Mouse (Mus musculus) CH12.LX (cell line): ENCODE data around the gene Apobec4. TPM values are rescaled to one million over a fixed set of nuclear protein-coding genes. Genes with fewer than 3 reads are reported as not detected.
A peak's percentile ranks its signal among the peaks of the same experiment; 100 is the strongest.

Experiments
- DNase-seq: peaks from one replicate; pipeline ENCODE4 v3.0.0-alpha.2; 2013; ENCODE audit errors: extremely low read depth
- H3K27ac ChIP-seq: 2 replicates; pipeline ENCODE4 v1.5.1; 2012; ENCODE audit warnings: low read depth, mild to moderate bottlenecking, control low read depth, moderate library complexity; ENCODE audit not compliant: insufficient read depth
- H3K27me3 ChIP-seq: replicated peaks from 2 replicates; pipeline ENCODE3; 2012; ENCODE audit warnings: inconsistent platforms
- H3K36me3 ChIP-seq, 2 experiments: replicated peaks in 1 of 2; 2 replicates each; pipeline versions ENCODE3 to v1.6.1; 2012; ENCODE audit warnings: inconsistent platforms in 1 of 2, low read length in 1 of 2, mild to moderate bottlenecking in 1 of 2, mixed read lengths in 1 of 2, moderate library complexity in 1 of 2; ENCODE audit not compliant: control insufficient read depth in 1 of 2, insufficient read depth in 1 of 2
- H3K4me1 ChIP-seq, 2 experiments: 2 replicates each; pipeline ENCODE4 v1.6.1; 2012; ENCODE audit warnings: inconsistent platforms in 1 of 2, moderate library complexity in 1 of 2; ENCODE audit not compliant: insufficient read depth in 2 of 2, control insufficient read depth in 1 of 2
- H3K4me2 ChIP-seq: 2 replicates; pipeline ENCODE4 v1.6.1; 2012; ENCODE audit warnings: low read depth, mild to moderate bottlenecking, control low read depth; ENCODE audit not compliant: poor library complexity, insufficient read depth, severe bottlenecking
- H3K4me3 ChIP-seq, 3 experiments: fragments of 150-350 bp in 1 of 3; sonication (generic) in 1 of 3; replicated peaks in 1 of 3; 2 replicates each; pipeline versions ENCODE3 to v1.5.1; 2011 to 2012; ENCODE audit warnings: low read depth in 2 of 3, low read length in 2 of 3, mild to moderate bottlenecking in 2 of 3, moderate library complexity in 2 of 3, control low read depth in 1 of 3, improper control_type of control experiment in 1 of 3, inconsistent platforms in 1 of 3, mixed read lengths in 1 of 3; ENCODE audit not compliant: poor library complexity in 1 of 3
- H3K79me2 ChIP-seq: replicated peaks from 2 replicates; pipeline ENCODE4 v1.6.1; 2012; ENCODE audit warnings: mild to moderate bottlenecking, moderate library complexity; ENCODE audit not compliant: control insufficient read depth, poor library complexity, insufficient read depth, severe bottlenecking; ENCODE audit errors: extremely low read depth
- H3K9ac ChIP-seq: 2 replicates; pipeline ENCODE4 v1.6.1; 2012; ENCODE audit warnings: low read depth, mild to moderate bottlenecking, control low read depth, moderate library complexity; ENCODE audit not compliant: insufficient read depth
- H3K9me3 ChIP-seq: replicated peaks from 2 replicates; pipeline ENCODE3; 2012; ENCODE audit warnings: low read length, inconsistent platforms, mixed read lengths
- CHD1 ChIP-seq: IDR thresholded peaks from 2 replicates; pipeline ENCODE4 v1.6.1; 2012; ENCODE audit warnings: low read depth, low read length, improper control_type of control experiment, inconsistent platforms
- ELF1 ChIP-seq: IDR thresholded peaks from 2 replicates; pipeline ENCODE4 v1.6.1; 2014; ENCODE audit warnings: low read depth, mild to moderate bottlenecking, inconsistent platforms, low read length, improper control_type of control experiment
- EP300 ChIP-seq: IDR thresholded peaks from 2 replicates; pipeline ENCODE4 v1.6.1; 2011; ENCODE audit warnings: low read length, improper control_type of control experiment
- ETS1 ChIP-seq: conservative IDR thresholded peaks from 2 replicates; pipeline ENCODE4 v1.6.1; 2012; ENCODE audit warnings: low read depth, mild to moderate bottlenecking, inconsistent platforms, low read length, improper control_type of control experiment, moderate library complexity
- HCFC1 ChIP-seq: IDR thresholded peaks from 2 replicates; pipeline ENCODE4 v1.6.1; 2012; ENCODE audit warnings: low read depth, mild to moderate bottlenecking, inconsistent platforms, low read length, improper control_type of control experiment
- IRF4 ChIP-seq: IDR thresholded peaks from 2 replicates; pipeline ENCODE4 v1.6.1; 2014; ENCODE audit warnings: low read depth, mild to moderate bottlenecking, inconsistent platforms, low read length, improper control_type of control experiment
- JUND ChIP-seq: conservative IDR thresholded peaks from 2 replicates; pipeline ENCODE4 v1.6.1; 2011; ENCODE audit warnings: low read depth, low read length, improper control_type of control experiment
- MAFK ChIP-seq: IDR thresholded peaks from 2 replicates; pipeline ENCODE4 v1.6.1; 2011; ENCODE audit warnings: low read length, improper control_type of control experiment; ENCODE audit not compliant: insufficient replicate concordance
- MAX ChIP-seq: IDR thresholded peaks from 2 replicates; pipeline ENCODE4 v1.6.1; 2011; ENCODE audit warnings: low read length, improper control_type of control experiment
- MXI1 ChIP-seq: IDR thresholded peaks from 2 replicates; pipeline ENCODE4 v1.6.1; 2011; ENCODE audit warnings: mild to moderate bottlenecking, low read depth, low read length, improper control_type of control experiment
- NELFE ChIP-seq: IDR thresholded peaks from 2 replicates; pipeline ENCODE4 v1.6.1; 2011; ENCODE audit warnings: low read depth, low read length, improper control_type of control experiment
- POLR2A ChIP-seq: IDR thresholded peaks from 2 replicates; pipeline ENCODE4 v1.6.1; 2011; ENCODE audit warnings: low read depth, mild to moderate bottlenecking, improper control_type of control experiment, low read length
- POLR2AphosphoS2 ChIP-seq: IDR thresholded peaks from 2 replicates; pipeline ENCODE4 v1.6.1; 2011; ENCODE audit warnings: low read depth, low read length, improper control_type of control experiment
- RCOR1 ChIP-seq: conservative IDR thresholded peaks from 2 replicates; pipeline ENCODE4 v1.6.1; 2012; ENCODE audit warnings: low read depth, mild to moderate bottlenecking, inconsistent platforms, low read length, improper control_type of control experiment
- SMC3 ChIP-seq: IDR thresholded peaks from 2 replicates; pipeline ENCODE4 v1.6.1; 2011; ENCODE audit warnings: low read depth, low read length, improper control_type of control experiment
- USF1 ChIP-seq: IDR thresholded peaks from 2 replicates; pipeline ENCODE4 v1.6.1; 2014; ENCODE audit warnings: low read depth, mild to moderate bottlenecking, inconsistent platforms, low read length, improper control_type of control experiment
- ZKSCAN1 ChIP-seq: IDR thresholded peaks from 2 replicates; pipeline ENCODE4 v1.6.1; 2012; ENCODE audit warnings: low read depth, inconsistent platforms, low read length, improper control_type of control experiment, borderline replicate concordance
- dilution Hi-C: fragments of 300-500 bp; cut with MboI; formaldehyde crosslinking; loops from 2 replicates; pipeline ENCODE4 v1.14.3; 2020; ENCODE audit warnings: low sequenced_read_pairs; ENCODE audit not compliant: extremely low pct_unique_long_range_greater_than_20kb, extremely low pct_ligation_motif_present
- in situ Hi-C: fragments of 300-500 bp; cut with MboI; formaldehyde crosslinking; loops from 3 replicates; pipeline ENCODE4 v1.14.3; 2019; ENCODE audit warnings: low sequenced_read_pairs, low pct_ligation_motif_present, low pct_unique_long_range_greater_than_20kb, mixed read lengths
- polyA plus RNA-seq: library from polyadenylated mRNA; unstranded; fragments of >175 nt; gene quantifications from 2 replicates; pipeline ENCODE4 v1.2.1, GENCODE M21; 2012; ENCODE audit warnings: low read depth; ENCODE audit not compliant: insufficient read length
- total RNA-seq, 2 experiments: library from RNA; depleted of rRNA; stranded (reverse); fragments of 300-350 nt in 1 of 2; fragments of >200 nt in 1 of 2; gene quantifications; 2 replicates each; pipeline ENCODE4 v1.2.3; 2012 to 2014

The Apobec4 gene
- total and polyA plus RNA-seq, 3 experiments, result not detected

- TF ChIP-seq ELF1 (no peak), IRF4 (0 out of 2 replicates have a peak, but pooled peaks have one; percentile 14), MAFK (no peak), CHD1 (no peak), POLR2AphosphoS2 (no peak), NELFE (no peak), ZKSCAN1 (no peak), POLR2A (no peak), ETS1 (no peak), JUND (0 out of 2 replicates have a peak, but pooled peaks have one; percentile 24), RCOR1 (no peak), MAX (no peak), USF1 (no peak), HCFC1 (no peak)
These were observed 3.9 kb upstream of the Apobec4 start (continued) for GRCm38 (mm10) chr1:152746426-152746825.

GRCm38 (mm10) chr1:152749276-152749675, 1.1 kb upstream of the Apobec4 start:
- dilution Hi-C loops (no loop called here), in situ Hi-C loops (loop anchor here (10.0 kb wide), 1 partner anchor 224 kb away; no protein-coding TSS in a partner anchor)
- H3K9me3 ChIP-seq, result no peaks in the 10 kb centered on the region
- H3K79me2 ChIP-seq, result no peaks in the 10 kb centered on the region
- H3K36me3 ChIP-seq, result no peaks in the 10 kb centered on the region
- no peak overlapping the region for H3K9ac ChIP-seq
- no peak overlapping the region for H3K27ac ChIP-seq
- H3K27me3 ChIP-seq, result no peaks in the 10 kb centered on the region
- no peak for DNase-seq
- no peak for TF ChIP-seq SMC3
- TF ChIP-seq MXI1, result no peak
- H3K4me2 ChIP-seq, result no peak overlapping the region
- peaks cover 3 to 14% of the 10 kb centered on the region in 2 experiments; a peak in 3 of 4 replicates for H3K4me1 ChIP-seq
- no peak overlapping the region for H3K4me3 ChIP-seq

DNA sequence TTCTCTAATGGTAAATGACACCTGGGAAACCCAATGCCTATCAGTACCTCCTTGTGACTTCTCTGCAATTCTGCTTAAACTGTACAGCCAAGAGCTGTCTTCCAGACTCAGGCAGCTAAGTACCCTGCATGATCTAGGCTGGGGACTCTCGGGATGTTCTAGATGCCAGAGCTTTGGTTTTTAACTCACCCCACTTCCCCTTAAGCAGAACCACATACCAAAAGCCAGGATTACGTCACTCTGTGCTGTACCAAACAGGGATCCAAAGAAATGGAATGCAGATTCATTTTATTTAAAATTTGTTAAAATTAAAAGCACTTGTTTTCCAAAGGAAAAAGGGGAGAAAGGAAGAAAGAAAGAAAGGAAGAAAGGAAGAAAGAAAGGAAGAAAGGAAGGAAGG, 11.4 kb downstream of the Apobec4 start:
- H3K79me2 ChIP-seq, result peaks cover 2% of the 10 kb centered on the region
- H3K9ac ChIP-seq, result no peak overlapping the region
- H3K27me3 ChIP-seq, result peaks cover 7% of the 10 kb centered on the region
- no peak for DNase-seq
- no peak overlapping the region for H3K4me3 ChIP-seq
- no peak overlapping the region for H3K4me2 ChIP-seq
- dilution Hi-C loops, result no loop called here
- in situ Hi-C loops, result loop anchor here (10.0 kb wide), 1 partner anchor 227 kb away; no protein-coding TSS in a partner anchor
- peaks cover 0 to 4% of the 10 kb centered on the region in 2 experiments; a peak in 1 of 4 replicates for H3K4me1 ChIP-seq
- TF ChIP-seq EP300, result no peak
- no peak for TF ChIP-seq RCOR1
- no peak for TF ChIP-seq JUND
- TF ChIP-seq, all 38 proteins: peak for 0
- Histone ChIP-seq H3K36me3 (no peaks in the 10 kb centered on the region), H3K27ac (no peak overlapping the region), H3K9me3 (no peaks in the 10 kb centered on the region)
